10 mouse cellular contexts compared by ENCODE assay signal in genomic region chr12:110797842-110798431, GRCm38 (mm10). TPM values are rescaled to one million over a fixed set of nuclear protein-coding genes. Genes with fewer than 3 reads are reported as not detected.
DNase-seq lines count a peak whose midpoint lies in the region; ATAC-seq lines count a peak whose summit lies in the region.
"Had no signal": no experiment of that assay in that cellular context is flagged by ENCODE, and none has a peak within 500 bp of the region (broad histone marks: within the 10 kb centered on the region; RNA-seq: fewer than 3 reads in every experiment).

No protein-coding gene starts in this region.

- H3K27me3 ChIP-seq in hindbrain, embryonic 13.5 days, result no peaks in the 10 kb centered on the region
- no peaks in the 10 kb centered on the region for H3K27me3 ChIP-seq in hindbrain, embryonic 16.5 days (replicated peaks; ENCODE audit: control insufficient read depth, insufficient read depth, low read length)
- no peaks in the 10 kb centered on the region for H3K27me3 ChIP-seq in heart, embryonic 12.5 days (replicated peaks)
- H3K27me3 ChIP-seq: lung, embryonic 15.5 days; stomach, embryonic 15.5 days had no signal

- H3K9ac ChIP-seq in hindbrain, embryonic 13.5 days, result no peak overlapping the region
- no peak overlapping the region for H3K9ac ChIP-seq in hindbrain, embryonic 16.5 days (ENCODE audit: low read depth, low read length)
- 0 out of 2 replicates have a peak overlapping the region, but pooled peaks have one; percentile 28 for H3K9ac ChIP-seq in heart, embryonic 12.5 days
- H3K9ac ChIP-seq: lung, embryonic 15.5 days; stomach, embryonic 15.5 days had no signal

- no peaks in the 10 kb centered on the region for H3K9me3 ChIP-seq in hindbrain, embryonic 13.5 days
- no peaks in the 10 kb centered on the region for H3K9me3 ChIP-seq in hindbrain, embryonic 16.5 days (ENCODE audit: control insufficient read depth, low read length)
- H3K9me3 ChIP-seq in heart, embryonic 12.5 days (replicated peaks), result no peaks in the 10 kb centered on the region
- H3K9me3 ChIP-seq: lung, embryonic 15.5 days; stomach, embryonic 15.5 days had no signal

- peak overlapping the region; percentile 40; the same call in 1 of the 2 replicates for H3K27ac ChIP-seq in hindbrain, embryonic 13.5 days
- no peak overlapping the region for H3K27ac ChIP-seq in hindbrain, embryonic 16.5 days (ENCODE audit: low read depth, low read length)
- no peak overlapping the region; the same call in 1 of the 2 replicates for H3K27ac ChIP-seq in heart, embryonic 12.5 days (ENCODE audit: poor library complexity, severe bottlenecking)
- H3K27ac ChIP-seq: lung, embryonic 15.5 days; stomach, embryonic 15.5 days had no signal

- H3K4me2 ChIP-seq in hindbrain, embryonic 13.5 days, result no peak overlapping the region
- no peak overlapping the region for H3K4me2 ChIP-seq in hindbrain, embryonic 16.5 days (ENCODE audit: low read length)
- H3K4me2 ChIP-seq in heart, embryonic 12.5 days, result no peak overlapping the region
- H3K4me2 ChIP-seq: lung, embryonic 15.5 days; stomach, embryonic 15.5 days had no signal

- 90% methylated on average over 10 of the region's 10 CpGs for WGBS in hindbrain, embryonic 13.5 days
- WGBS in hindbrain, embryonic 16.5 days, result 85% methylated on average over 10 of the region's 10 CpGs
- WGBS in heart, embryonic 12.5 days, result 86% methylated on average over 10 of the region's 10 CpGs

- H3K4me1 ChIP-seq in hindbrain, embryonic 13.5 days (replicated peaks), result peaks cover 12% of the 10 kb centered on the region
- peaks cover 2% of the 10 kb centered on the region for H3K4me1 ChIP-seq in hindbrain, embryonic 16.5 days (ENCODE audit: control insufficient read depth, insufficient read depth, low read depth, low read length)
- peaks cover 56% of the 10 kb centered on the region for H3K4me1 ChIP-seq in heart, embryonic 12.5 days (replicated peaks)
- H3K4me1 ChIP-seq: stomach, embryonic 15.5 days had no signal

- H3K36me3 ChIP-seq in hindbrain, embryonic 13.5 days, result peaks cover 5% of the 10 kb centered on the region
- no peaks in the 10 kb centered on the region for H3K36me3 ChIP-seq in hindbrain, embryonic 16.5 days (ENCODE audit: control insufficient read depth, insufficient read depth, low read length)
- peaks cover 16% of the 10 kb centered on the region for H3K36me3 ChIP-seq in heart, embryonic 12.5 days
- H3K36me3 ChIP-seq: lung, embryonic 15.5 days; stomach, embryonic 15.5 days had no signal

- peak; percentile 60 for DNase-seq in Muller cell, postnatal 12 days (ENCODE audit: inconsistent ontology term)
- DNase-seq in kidney, postnatal 36 days, result peak; percentile 67
- DNase-seq in right cerebral cortex, adult 2 months (ENCODE audit: low spot score in 2 of 2), result no peak
- no peak for DNase-seq in left cerebral cortex, adult 8-10 months (ENCODE audit: low spot score in 2 of 2)

- ATAC-seq in hindbrain, embryonic 13.5 days (ENCODE audit: low FRiP score), result no peak
- ATAC-seq in hindbrain, embryonic 16.5 days, result no peak
- ATAC-seq in heart, embryonic 12.5 days (ENCODE audit: insufficient number of reproducible peaks, low FRiP score), result no peak
- no peak for ATAC-seq in megakaryocyte, adult 5-6 weeks (ENCODE audit: poor library complexity, severe bottlenecking)

- no peak overlapping the region for H3K4me3 ChIP-seq in hindbrain, embryonic 13.5 days
- H3K4me3 ChIP-seq in hindbrain, embryonic 16.5 days (ENCODE audit: low read length), result no peak overlapping the region
- no peak overlapping the region for H3K4me3 ChIP-seq in heart, embryonic 12.5 days
- H3K4me3 ChIP-seq: lung, embryonic 15.5 days; stomach, embryonic 15.5 days had no signal

RNA-seq across cellular contexts. Expression of gene Mok, which starts 42.8 kb away (rescaled TPM):
- 12.5 and 13.4 TPM in 2 replicates for polyA plus RNA-seq in hindbrain, embryonic 13.5 days (2015; fragmentation: Nextera tagmentation; extraction: Ambion mirVana)
- polyA plus RNA-seq in hindbrain, embryonic 16.5 days (2015; fragmentation: Nextera tagmentation; extraction: Ambion mirVana), result 13.9 and 16.8 TPM in 2 replicates
- 2.9 and 4.0 TPM in 2 replicates for polyA plus RNA-seq in heart, embryonic 12.5 days (2016; fragmentation: Nextera tagmentation; extraction: Ambion mirVana)
- total RNA-seq in left cerebral cortex, adult 8-10 months (2022), result 10 to 100 TPM in 2 of 4 experiments, 1 to 10 TPM in 2; 9.8 to 11.6 (median 10.5) TPM
- 1.5 and 1.6 TPM in 2 replicates for total RNA-seq in megakaryocyte, adult 5-6 weeks (2015)
- total RNA-seq in megakaryocyte, adult 5-6 weeks (2017), result 1.4 and 1.6 TPM in 2 replicates

RNA-seq across cellular contexts. Expression of gene Zfp839, which starts 52.1 kb away (rescaled TPM):
- 4.0 and 4.6 TPM in 2 replicates for polyA plus RNA-seq in hindbrain, embryonic 13.5 days (2015; fragmentation: Nextera tagmentation; extraction: Ambion mirVana)
- 3.6 and 3.7 TPM in 2 replicates for polyA plus RNA-seq in hindbrain, embryonic 16.5 days (2015; fragmentation: Nextera tagmentation; extraction: Ambion mirVana)
- 3.9 and 5.4 TPM in 2 replicates for polyA plus RNA-seq in heart, embryonic 12.5 days (2016; fragmentation: Nextera tagmentation; extraction: Ambion mirVana)
- 10 to 100 TPM; 12.3 to 15.5 (median 13.0) TPM for total RNA-seq in left cerebral cortex, adult 8-10 months (2022)
- total RNA-seq in megakaryocyte, adult 5-6 weeks (2015), result 3.3 and 4.5 TPM in 2 replicates
- total RNA-seq in megakaryocyte, adult 5-6 weeks (2017), result 5.5 and 6.2 TPM in 2 replicates

Comparison
In these comparisons a context has a peak if more than half of its experiments do, and no peak if none do; other contexts are left out.
1. DNase-seq: peak in Muller cell, postnatal 12 days (single experiment) and kidney, postnatal 36 days (2 of 2); none in right cerebral cortex, adult 2 months (0 of 2) and left cerebral cortex, adult 8-10 months (0 of 2).